Mouse (Mus musculus): ENCODE measurements around the gene Hsd3b6. TPM values are rescaled to one million over a fixed set of nuclear protein-coding genes. Genes with fewer than 3 reads are reported as not detected.
"Not testable (repeated sequence)": the region's sequence is repeated elsewhere in the genome, so short reads cannot be mapped to it uniquely, and the experiment has no call there.

Hsd3b6 gene
- polyA plus RNA-seq, 1 experiment from 2014 or later: 1.2 TPM

DNA sequence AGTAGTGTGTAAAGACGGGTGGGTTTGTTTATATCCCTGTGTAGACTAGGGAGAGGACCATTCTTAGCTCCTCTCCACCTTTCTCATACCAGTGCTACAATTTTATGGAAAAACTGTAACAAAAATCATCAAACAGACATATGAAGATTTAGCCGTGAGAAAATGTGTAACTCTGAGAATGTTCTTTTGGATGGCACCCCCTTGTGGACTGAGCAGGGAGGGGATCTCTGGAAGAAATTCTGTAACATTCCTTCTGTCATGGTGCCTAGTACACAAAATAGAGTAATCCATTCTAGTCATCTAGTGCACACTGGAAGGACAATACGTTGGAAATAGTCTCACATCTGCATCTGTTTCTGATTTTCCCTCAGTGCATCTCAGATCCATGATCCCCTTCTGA lies 9.2 kb downstream of the Hsd3b6 start:
- not testable (repeated sequence) for H3K4me2 ChIP-seq; H3K27ac ChIP-seq (replicated peaks); H3K36me3 ChIP-seq; H3K9me3 ChIP-seq; H3K9ac ChIP-seq; H3K27me3 ChIP-seq; ATAC-seq (ENCODE audit: low FRiP score, low read depth); H3K4me3 ChIP-seq; H3K4me1 ChIP-seq (replicated peaks)
- WGBS: 62% methylated on average over 3 of the region's 3 CpGs

- WGBS: 61% methylated on average over 2 of the region's 2 CpGs
- Histone ChIP-seq H3K27ac (replicated peaks) (no peak overlapping the region), H3K4me3 (no peak overlapping the region), H3K9ac (no peak overlapping the region), H3K4me2 (no peak overlapping the region), H3K4me1 (replicated peaks) (no peaks in the 10 kb centered on the region), H3K27me3 (no peaks in the 10 kb centered on the region), H3K36me3 (no peaks in the 10 kb centered on the region), H3K9me3 (no peaks in the 10 kb centered on the region)
- ATAC-seq (ENCODE audit: low FRiP score, low read depth): no peak
These were observed 27.7 kb downstream of the Hsd3b6 start for GRCm38 (mm10) chr3:98786551-98786950.

GRCm38 (mm10) chr3:98782181-98782868 lies 31.9 kb downstream of the Hsd3b6 start:
- no peak overlapping the region for H3K4me2 ChIP-seq
- H3K4me3 ChIP-seq: no peak overlapping the region
- no peaks in the 10 kb centered on the region for H3K27me3 ChIP-seq
- no peaks in the 10 kb centered on the region for H3K36me3 ChIP-seq
- H3K9me3 ChIP-seq: no peaks in the 10 kb centered on the region
- no peak overlapping the region for H3K27ac ChIP-seq (replicated peaks)
- ATAC-seq (ENCODE audit: low FRiP score, low read depth): no peak
- H3K9ac ChIP-seq: no peak overlapping the region
- H3K4me1 ChIP-seq (replicated peaks): no peaks in the 10 kb centered on the region

DNA sequence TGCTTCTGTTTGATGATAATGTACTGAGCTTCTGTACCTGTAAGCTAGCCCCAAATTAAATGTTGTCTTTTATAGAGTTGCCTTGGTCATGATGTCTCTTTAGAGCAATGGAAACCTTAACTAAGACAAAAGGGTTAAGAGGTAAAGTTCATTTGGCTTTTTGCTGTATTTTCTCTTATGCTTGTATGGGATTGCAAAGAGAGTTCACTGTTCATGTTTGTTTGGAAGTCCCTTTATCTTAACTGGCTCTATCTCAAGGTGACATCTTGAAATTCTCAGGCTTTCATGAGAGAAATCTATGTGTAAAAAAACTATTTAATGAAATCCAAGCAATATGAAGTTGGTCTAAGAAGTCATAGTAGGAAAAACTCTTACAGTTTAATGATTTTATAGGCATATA lies 33.3 kb downstream of the Hsd3b6 start:
- no peak overlapping the region for H3K4me3 ChIP-seq
- no peak overlapping the region for H3K9ac ChIP-seq
- ATAC-seq (ENCODE audit: low FRiP score, low read depth): no peak
- H3K9me3 ChIP-seq: no peaks in the 10 kb centered on the region
- H3K27me3 ChIP-seq: no peaks in the 10 kb centered on the region
- no peaks in the 10 kb centered on the region for H3K36me3 ChIP-seq
- H3K4me2 ChIP-seq: no peak overlapping the region
- no peak overlapping the region for H3K27ac ChIP-seq (replicated peaks)
- no peaks in the 10 kb centered on the region for H3K4me1 ChIP-seq (replicated peaks)

- Histone ChIP-seq H3K27me3 (no peaks in the 10 kb centered on the region), H3K4me1 (replicated peaks) (no peaks in the 10 kb centered on the region)
- ATAC-seq (ENCODE audit: low FRiP score, low read depth): no peak
These were observed 50.1 kb downstream of the Hsd3b6 start for GRCm38 (mm10) chr3:98764155-98764554.

DNA sequence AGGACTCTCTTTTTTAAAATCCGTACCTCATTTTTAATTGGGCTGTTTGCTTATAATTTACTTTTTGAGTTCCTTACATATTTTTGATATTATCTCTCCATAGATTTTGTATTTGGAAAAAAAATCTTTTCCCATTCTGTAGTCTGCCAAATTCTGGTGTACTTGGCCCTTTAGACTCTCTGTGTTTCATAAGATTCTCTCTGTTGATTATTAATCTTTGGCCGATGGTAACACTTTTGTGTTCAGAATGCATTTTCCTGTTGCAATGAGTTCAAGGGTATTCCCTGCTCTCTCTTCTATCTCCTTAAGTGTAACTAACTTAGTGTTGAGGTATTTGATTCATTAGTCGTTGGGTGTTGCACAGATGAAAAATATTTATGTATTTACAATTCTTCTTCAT lies 57.4 kb downstream of the Hsd3b6 start:
- Histone ChIP-seq H3K9ac (no peak overlapping the region), H3K27me3 (no peaks in the 10 kb centered on the region), H3K4me3 (no peak overlapping the region), H3K4me1 (replicated peaks) (no peaks in the 10 kb centered on the region), H3K36me3 (no peaks in the 10 kb centered on the region), H3K9me3 (no peaks in the 10 kb centered on the region), H3K27ac (replicated peaks) (no peak overlapping the region), H3K4me2 (no peak overlapping the region)
- ATAC-seq (ENCODE audit: low FRiP score, low read depth): no peak
- WGBS: 89% methylated on average over 3 of the region's 3 CpGs

More at GRCm38 (mm10) chr3:98764155-98764554, 50.1 kb downstream of the Hsd3b6 start:
- H3K4me3 ChIP-seq: no peak overlapping the region
- no peaks in the 10 kb centered on the region for H3K9me3 ChIP-seq
- no peak overlapping the region for H3K9ac ChIP-seq
- no peaks in the 10 kb centered on the region for H3K36me3 ChIP-seq
- no peak overlapping the region for H3K27ac ChIP-seq (replicated peaks)
- no peak overlapping the region for H3K4me2 ChIP-seq

Other genes with a start within 250 kb of the Hsd3b6 start
- gene Gm10681, start 225.6 kb downstream of the Hsd3b6 start, polyA plus RNA-seq (2015; fragmentation: Nextera tagmentation; extraction: Ambion mirVana): not detected in 2 replicates
- gene Hsd3b5, start 184.2 kb downstream of the Hsd3b6 start, polyA plus RNA-seq (2015; fragmentation: Nextera tagmentation; extraction: Ambion mirVana): not detected in 2 replicates
- 0.04 TPM in 1 of 2 replicates, not detected in the other for gene Hsd3b2, start 89.9 kb downstream of the Hsd3b6 start, polyA plus RNA-seq (2015; fragmentation: Nextera tagmentation; extraction: Ambion mirVana)
- 0.26 and 0.32 TPM in 2 replicates for gene Hsd3b3, start 51.3 kb downstream of the Hsd3b6 start, polyA plus RNA-seq (2015; fragmentation: Nextera tagmentation; extraction: Ambion mirVana)
- 0.12 TPM in 1 of 2 replicates, not detected in the other for gene Hsd3b1, start 45.4 kb upstream of the Hsd3b6 start, polyA plus RNA-seq (2015; fragmentation: Nextera tagmentation; extraction: Ambion mirVana)
- gene Hao2, start 78.8 kb upstream of the Hsd3b6 start, polyA plus RNA-seq (2015; fragmentation: Nextera tagmentation; extraction: Ambion mirVana): 0.06 TPM in 1 of 2 replicates, not detected in the other